Mouse (Mus musculus) CH12.LX (cell line): ENCODE data around the gene Rptor.

ENCODE experiments used
- CTCF ChIP-seq, 2 experiments: IDR thresholded peaks in 1 of 2; conservative IDR thresholded peaks in 1 of 2; 2 replicates each; pipeline ENCODE4 v1.5.1; 2011 to 2012; ENCODE audit warnings: low read depth in 2 of 2, low read length in 2 of 2, improper control_type of control experiment in 1 of 2, inconsistent platforms in 1 of 2, mild to moderate bottlenecking in 1 of 2, moderate library complexity in 1 of 2
- EP300 ChIP-seq: IDR thresholded peaks from 2 replicates; pipeline ENCODE4 v1.6.1; 2011; ENCODE audit warnings: low read length, improper control_type of control experiment
- USF1 ChIP-seq: IDR thresholded peaks from 2 replicates; pipeline ENCODE4 v1.6.1; 2014; ENCODE audit warnings: low read depth, mild to moderate bottlenecking, inconsistent platforms, low read length, improper control_type of control experiment

DNA sequence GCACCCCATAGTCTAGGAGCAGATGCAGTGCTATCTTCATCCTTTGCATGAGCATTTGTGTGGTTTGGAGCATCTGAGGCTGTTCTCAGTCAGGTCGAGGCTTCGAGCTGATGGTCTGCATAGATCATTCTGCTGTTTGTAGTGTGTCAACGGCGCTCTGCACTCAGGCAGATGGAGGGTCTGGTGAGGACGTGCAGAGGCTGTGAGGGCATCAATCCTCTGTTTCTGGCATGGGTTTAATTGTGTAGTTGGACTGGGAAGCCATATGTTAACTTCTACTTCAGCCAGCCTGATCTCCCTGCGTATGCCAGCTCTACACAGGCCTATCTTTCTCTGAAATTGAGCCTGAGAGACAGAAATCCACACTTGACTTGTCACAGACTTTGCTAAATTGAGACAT, 23.2 kb downstream of the Rptor start:
- TF ChIP-seq CTCF (conservative IDR thresholded peaks at IDR 0.05 in 1 of 2, IDR thresholded peaks at IDR 0.05 in 1 of 2; ENCODE audit: low read depth in 2 of 2, low read length in 2 of 2) (no peak), EP300 (no peak), USF1 (no peak)
